Mouse (Mus musculus) megakaryocyte progenitor cell, adult 5-6 weeks (primary cell): ENCODE measurements around the gene Chd2. TPM values are rescaled to one million over a fixed set of nuclear protein-coding genes. Genes with fewer than 3 reads are reported as not detected.

Experiments
- ATAC-seq: replicated peaks from 2 replicates; pipeline ENCODE4 v1.8.0; 2016; ENCODE audit warnings: mild to moderate bottlenecking, moderate TSS enrichment, inconsistent platforms; ENCODE audit not compliant: poor library complexity
- total RNA-seq, 2 experiments: library from RNA; stranded (forward) in 1 of 2; stranded (reverse) in 1 of 2; fragments of 157-497, 149-512 nt in 1 of 2; fragments of 200-1000 nt in 1 of 2; gene quantifications; 2 replicates each; pipeline versions ENCODE4 v1.2.3 to v1.2.4; 2015 to 2017

The Chd2 gene
- total RNA-seq, 2 experiments from 2014 or later = 54.3 to 82.2 TPM

DNA sequence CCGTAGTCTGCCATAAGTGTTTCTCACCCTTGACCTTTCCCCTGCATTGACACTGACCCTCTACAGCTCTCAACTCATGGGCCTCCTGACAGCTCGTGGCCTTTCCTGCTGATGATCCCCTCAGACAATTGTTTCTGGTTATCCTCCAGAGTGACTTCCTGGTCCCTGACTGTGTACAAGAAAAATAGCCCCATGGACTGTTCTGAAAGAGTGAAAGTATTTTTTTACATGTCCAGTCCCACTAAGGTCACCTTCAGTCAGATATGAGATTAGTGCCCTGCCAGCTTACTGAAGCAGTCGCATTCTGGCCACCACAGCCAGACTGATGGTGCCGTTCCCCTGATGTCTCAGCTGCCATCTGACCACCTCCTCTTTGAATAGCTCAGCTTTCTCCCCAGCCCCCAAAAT lies 26.1 kb upstream of the Chd2 start:
- no peak for ATAC-seq

DNA sequence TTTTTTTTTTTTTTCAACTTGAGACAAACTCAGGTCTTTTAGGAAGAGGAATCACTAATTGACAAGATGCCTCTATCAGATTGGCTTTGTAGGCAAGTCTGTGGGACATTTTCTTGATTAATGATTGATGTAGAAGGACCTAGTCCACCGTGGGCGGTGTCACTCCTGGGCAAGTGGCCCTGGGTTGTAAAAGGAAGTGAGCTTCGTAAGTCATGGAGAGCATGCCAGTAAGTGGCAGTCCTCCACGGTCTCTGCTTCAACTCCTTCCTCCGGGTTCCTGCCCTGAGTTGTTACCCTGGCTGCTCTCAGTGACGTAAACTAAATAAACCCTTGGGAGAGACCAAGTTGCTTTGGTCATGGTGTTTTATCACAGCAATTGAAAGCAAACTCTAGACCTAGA lies 22.5 kb upstream of the Chd2 start:
- no peak for ATAC-seq

DNA sequence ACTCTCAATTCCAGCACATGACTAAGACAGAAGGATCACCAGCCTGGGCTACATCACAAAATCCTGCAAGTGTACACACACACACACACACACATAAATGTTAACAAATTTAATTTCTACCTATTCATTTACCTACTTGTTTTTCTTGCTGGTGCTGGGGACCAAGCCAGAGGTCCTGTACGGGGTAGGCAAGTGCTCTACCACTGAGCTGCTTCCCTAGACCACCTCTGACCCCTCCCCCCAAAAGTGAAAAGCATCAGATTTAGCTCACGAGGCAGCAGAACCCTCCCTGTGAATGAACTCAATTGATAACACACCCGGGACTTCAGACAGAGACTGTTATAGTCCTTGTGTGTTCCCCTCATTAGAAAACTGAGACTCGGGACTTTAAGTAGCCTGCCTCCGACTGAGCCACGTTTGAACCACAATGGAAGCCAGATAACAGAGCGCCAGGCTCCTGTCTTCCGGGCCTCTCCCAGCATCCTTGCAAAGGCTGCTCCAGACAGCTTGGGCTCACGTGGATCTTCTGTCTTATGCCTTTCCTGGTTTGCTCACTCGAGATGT lies 19.9 kb upstream of the Chd2 start:
- ATAC-seq = no peak

DNA sequence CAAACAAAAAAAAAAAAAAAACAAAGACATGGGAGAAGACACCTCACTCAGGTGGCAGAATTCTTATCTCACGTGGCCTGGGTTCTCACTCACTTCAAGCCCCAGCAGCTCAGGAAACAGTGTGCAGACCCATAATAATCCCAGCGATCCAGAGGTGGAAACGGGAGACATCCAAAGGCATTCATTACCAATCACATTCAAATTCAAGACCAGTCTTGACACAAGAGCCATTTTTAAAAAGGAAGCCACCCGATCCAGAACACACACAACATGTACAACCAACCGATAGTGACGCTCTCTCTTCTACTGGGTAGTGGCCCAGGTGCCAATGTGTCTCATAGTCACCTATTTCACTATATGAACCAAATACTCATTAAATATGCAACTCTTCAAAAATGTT lies 19.2 kb upstream of the Chd2 start:
- ATAC-seq = no peak

DNA sequence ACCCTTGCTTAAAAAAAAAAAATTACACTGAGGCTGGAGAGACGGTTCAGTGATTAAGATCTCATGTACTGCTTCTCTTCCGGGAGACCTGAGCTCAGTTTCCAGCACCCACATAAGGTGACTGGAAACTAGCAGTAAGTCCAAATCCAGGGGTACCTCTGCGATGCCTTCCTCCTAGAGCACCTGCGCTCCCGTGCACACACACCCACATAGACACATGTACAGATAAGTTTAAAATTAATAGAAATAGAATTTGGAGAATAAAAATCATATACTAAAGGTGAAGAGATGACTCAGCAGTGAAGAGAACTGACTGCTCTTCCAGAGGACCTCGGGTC lies 18.2 kb upstream of the Chd2 start:
- no peak for ATAC-seq

DNA sequence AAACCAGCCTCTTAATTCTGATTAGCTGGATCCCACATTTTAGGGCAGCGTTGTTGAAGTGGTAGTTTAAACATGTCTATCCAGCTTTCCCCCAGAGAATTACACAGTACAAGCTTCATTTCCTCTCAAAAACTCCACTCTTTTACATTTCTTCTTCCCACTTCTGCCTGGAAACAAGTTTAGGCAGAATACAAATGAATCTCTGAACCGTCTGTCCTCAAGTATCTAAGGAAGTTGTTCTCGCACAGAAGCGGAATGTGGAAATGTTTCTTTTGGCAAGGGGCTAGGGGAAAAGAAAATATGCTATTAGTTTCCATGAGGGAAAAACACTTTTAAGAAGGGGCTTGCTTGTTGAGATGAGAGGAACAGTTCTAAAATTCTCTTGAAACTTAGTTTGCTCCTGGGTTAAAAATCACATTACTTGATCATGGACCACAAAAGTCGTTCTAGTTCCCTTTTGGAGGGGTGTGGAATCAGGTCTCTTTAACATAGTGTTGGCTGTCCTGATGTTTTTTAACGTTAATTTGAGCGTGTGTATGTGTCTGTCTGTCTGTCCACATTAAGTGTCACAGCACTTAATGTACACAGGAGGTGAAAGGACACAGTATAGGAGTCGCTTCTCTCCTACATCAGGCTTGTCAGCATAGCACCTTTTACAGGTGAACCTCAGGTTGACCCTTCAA lies 17.7 kb upstream of the Chd2 start:
- no peak for ATAC-seq

DNA sequence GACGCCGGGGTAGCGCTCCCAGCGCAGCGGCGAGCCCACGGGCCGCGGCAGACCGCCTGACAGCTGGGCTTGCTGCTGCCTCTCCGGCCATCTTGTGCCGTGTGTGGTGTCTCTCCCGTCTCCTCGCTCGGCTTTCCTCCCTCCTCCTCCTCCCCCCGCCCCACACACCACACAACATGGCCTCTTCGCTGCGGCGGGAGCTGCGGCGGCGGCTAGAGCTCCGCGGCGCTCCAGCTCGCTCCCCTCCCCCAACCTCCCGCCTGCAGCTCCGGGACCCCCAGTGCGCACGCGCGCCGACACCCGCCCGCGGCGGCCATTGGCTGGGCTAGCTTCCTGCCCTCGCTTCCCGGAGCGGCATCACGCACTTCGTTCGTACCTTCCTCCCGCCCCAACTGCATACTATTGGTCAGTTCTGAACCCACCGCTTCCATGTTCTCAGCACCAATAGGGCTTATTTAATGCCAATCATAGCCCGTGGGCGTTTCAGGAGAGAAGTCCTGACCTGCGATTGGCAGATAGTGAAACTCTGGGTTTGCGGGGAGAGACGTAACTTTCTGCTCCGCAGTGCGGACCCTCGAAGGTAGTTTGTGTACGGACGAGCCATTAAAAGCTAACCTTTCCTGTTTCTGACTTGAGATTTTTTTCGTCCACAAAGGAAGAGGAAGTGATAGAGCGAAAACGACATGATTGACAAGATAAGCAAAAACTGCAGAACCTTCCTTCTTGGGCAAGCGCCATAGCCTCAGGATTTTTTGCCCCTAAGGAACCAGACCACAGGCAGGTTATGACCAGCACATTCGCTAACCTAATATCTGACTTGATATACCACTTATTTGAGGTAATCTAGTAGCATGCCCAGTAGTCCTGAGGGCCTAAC lies 16.9 kb upstream of the Chd2 start:
- peak; percentile 83 for ATAC-seq

DNA sequence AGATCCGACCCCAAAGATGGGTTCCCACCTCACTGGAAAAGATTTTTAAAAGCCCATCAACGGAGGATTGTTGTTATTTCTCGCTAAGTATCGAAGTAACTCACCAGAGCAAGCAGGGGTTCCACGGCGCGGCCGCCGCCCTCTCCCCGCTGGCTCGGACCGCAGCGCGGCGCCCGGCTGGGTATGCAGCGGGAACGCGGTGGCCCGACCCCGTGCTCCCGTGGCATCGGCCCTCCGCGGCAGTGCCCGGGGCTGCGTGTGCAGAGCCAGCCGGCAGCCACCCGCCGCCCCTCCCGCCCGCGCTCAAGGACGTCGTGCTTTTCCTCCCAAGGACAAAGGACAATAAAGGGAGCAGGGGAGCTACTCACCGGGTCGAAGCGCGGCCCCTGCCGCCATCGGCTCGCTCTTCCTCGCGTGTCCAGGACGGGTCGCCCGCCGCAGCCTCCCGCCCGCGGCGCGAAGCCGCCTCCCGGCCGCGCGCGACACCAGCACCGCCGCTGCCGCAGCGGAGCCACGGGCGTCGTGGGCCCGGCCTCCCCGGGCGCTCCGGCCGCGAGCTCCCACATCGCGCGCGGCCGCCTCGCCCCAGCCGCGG lies 16.1 kb upstream of the Chd2 start:
- ATAC-seq = no peak

DNA sequence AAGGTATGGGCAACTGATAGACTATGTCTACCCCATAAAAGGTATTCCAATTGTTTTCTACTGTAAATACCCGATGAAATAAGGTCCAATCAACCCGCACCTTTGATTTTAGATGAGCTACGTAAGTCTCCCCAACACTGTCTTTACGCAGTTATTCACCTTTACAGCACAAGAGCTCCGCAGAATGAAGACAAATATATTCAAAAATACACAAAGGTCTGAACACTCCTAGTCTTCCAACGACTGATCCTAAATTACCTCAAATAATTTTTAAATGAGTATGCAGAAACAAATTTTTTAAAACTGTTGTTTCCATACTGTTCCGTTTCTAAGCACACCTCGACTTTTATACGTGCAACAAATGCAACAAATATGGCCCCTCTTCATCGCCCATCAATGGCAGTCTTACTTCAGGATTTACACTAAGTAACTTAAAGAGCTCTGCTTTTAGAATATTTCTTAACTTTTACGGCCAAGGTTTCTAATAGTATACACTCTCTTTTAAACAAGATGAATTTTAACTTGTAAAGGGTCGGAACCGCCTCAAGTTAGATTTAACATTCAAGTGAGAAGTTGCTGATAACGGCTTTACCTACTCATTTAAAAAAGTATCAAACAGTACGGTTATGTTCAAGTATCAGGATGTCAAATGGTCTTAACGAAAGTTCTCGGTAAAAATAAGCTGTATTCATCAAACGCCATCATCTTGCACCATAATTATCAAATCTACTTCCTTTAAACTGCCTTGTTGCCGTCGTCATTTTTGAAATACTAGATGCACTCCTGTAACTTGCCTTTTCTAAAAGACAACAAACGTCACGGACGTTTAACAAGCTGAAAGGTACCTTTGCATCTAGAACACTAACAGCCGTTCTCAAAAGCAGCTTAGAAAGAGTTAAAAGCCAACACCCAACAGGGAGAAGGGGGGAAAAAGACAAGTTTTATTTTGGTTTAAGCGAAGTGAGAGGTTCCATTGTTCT lies 15.3 kb upstream of the Chd2 start:
- ATAC-seq = no peak

DNA sequence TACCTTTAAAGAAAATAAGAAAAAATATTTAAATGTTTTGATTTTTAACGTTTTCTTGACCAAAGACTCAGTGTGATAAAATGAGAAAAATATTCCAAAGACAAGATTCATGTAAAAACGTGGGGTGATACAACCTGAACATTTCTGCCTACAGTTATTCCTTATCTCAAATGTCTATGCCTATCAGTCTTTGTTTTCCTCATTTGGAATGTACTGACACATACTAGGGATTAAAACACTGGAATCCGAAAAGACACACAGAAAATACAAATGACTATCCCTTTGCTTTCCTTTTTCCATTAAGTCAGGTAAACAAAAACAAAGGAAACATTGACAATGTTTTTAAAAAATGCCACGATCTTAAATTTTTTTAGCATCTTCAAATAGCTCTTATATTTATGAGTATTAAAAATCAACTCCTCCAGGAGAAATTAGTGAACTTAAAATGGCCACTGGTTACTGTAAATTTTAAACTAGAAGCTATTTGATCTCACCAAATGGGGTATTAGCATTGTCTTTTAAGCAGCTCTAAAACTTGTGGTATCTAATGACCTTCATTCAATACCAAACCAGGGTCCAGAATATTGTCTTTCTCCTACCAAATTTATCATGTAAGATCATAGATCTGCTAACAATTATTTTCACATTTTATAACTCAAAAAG lies 14.4 kb upstream of the Chd2 start:
- ATAC-seq = no peak

DNA sequence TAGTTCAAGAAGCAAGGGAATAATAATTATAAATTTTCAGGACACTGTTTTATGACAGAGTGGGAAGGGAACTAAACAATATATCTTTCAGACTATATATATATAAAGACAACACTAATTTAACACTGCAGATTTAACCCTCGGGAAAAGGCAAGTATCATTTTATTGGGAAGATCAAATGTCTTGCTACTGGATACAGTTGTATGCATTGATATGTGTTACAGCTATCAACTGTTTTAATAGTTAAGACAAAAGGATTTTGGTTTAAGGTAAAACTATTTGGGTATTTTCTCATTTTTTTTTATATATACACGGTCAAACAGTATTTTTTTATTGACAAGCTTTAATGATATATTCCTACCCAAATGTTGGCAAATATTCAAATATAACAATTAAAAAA lies 13.2 kb upstream of the Chd2 start:
- no peak for ATAC-seq

DNA sequence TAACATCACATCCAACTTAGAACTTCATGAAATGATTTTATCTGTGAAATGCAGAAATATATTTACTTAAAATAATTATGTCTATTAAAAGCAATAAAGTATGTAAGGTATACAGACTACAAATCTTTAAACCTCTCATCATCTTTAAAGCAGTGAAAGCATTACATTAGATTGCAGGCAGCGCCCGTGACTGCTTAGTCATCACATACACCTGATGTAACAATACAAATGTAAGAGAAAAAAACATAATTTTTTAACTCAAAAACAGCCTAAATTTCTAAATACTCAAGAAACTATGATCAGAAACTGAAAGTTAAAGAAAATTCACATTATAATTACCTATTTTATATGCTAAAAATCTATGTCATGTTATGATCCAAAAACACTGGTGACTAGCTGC lies 11.5 kb upstream of the Chd2 start:
- no peak for ATAC-seq

DNA sequence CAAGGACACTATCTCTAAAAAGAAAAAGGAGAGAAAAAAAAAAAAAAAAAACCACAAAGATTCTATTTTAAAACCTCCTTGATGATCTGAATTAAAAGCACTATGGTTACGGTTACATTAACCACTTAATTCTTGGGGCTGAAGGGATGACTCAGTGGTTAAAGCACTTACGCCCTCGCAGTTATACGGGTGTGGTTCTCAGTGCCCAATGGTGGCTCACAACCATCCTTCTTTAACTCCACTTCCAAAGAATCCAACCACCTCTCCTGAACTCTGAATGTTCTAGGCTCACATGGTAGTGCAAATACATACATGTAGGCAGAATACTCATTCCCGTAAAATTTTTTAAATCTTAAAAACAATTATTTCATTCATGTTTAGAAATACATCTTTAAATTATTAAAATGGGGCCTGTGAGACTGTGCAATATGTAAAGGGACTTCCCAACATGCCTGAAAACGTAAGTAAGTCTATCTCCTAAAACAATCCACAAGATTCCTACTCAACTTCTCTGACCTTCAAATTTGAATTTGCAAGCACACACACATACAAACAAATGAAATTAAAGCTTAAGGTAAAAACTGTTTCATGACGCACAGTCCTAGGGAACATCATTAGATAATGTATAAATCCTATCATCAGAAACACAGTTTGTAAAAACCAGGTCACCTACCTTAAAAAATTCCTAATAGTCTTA lies 10.6 kb upstream of the Chd2 start:
- peak; percentile 52 for ATAC-seq

DNA sequence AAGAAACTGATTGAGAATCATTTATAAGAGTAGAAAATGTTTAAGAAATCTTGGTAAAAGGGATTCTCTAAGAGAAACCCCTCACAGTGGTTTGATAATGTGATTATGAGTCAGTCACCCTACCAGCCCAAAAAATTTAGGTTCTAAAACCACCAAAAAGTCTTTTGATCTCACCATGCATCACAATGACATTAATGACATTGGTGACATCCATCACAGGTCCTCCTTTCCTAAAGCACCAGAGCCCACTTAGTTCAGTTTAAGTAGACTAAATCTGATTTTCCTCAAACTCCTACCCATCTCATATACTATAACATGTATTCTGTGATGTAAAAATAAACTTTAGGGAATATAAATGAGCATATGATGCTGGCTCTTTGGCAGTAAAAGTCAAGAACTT lies 9.7 kb upstream of the Chd2 start:
- no peak for ATAC-seq

DNA sequence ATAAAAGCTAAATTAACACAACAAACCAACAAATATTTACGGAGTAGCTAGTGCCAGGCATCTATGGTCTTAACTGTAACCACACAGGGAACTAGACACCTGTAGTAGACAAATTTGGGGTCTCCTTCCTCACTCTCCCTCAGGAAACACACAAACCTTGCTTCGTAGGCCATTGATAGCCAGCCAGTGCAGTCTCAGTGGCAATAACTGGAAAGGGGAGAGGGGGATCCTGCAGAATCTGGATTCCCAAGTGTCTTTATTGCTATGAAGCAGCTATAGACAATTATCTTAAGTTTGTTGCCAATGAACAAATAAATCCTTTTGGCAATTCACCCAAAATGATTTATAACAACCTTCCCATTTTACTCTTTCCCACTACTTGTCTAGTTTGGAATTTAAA lies 6.4 kb upstream of the Chd2 start:
- ATAC-seq = no peak

DNA sequence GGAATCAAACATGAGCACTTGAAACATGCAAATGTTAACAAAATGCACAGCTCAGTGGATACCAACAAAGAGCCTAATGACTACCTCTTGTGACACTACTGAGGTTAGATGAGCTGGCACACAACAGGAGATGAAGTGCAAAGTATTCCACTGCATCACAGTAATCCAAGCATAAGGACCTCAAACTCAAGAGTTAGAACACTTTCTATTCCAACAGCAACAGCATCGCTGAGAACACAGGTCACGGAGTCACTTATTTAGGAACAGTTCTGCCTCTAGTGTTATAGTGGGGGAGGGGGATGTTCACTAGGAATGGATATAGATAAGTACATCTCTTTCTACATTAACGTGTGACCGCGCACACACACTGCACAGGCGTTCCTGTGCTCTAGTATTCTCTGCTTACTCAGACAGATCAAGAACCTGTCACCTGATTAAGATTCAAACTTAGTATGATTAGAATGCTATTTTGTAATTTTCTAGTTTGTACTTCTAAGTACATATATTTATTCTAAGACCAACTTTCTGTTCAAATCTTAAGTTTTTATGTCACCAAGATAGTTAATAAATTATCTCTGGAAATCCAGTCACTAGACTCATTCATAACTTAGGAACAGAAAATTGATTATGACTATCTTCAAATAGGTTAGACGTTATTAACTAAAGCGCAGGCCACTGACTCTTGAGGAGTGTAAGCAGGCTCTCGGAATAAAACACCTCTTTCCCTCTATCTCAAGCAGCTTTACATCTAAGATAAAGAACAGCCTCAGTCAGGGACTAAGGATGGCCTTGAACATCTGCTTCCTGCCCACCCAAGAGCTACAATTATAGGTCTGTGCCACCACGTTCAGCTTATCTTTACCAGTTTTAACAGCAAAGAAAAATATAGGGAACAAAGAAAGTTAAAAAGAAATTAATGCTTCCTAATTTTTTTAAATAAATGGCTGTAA lies 5.2 kb upstream of the Chd2 start:
- ATAC-seq = peak; percentile 85

DNA sequence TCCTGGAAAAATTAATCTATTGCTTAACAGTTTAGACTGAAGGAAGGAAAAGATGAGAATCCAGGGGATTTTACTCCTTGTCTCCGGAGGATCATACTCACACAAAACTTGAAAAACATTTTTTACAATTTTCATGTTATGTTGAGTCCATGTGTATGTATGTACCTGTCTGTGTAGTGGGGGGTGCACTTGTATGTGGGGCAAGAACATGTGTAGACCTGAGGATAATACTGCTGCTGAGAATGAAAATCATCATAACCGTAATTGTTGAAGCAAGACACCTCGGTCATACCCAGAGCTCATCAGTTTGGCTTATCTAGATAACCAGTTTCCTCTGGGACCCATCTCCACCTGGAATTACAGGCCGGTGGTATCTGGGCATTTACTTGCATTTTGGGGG lies 3.4 kb upstream of the Chd2 start:
- ATAC-seq = no peak

DNA sequence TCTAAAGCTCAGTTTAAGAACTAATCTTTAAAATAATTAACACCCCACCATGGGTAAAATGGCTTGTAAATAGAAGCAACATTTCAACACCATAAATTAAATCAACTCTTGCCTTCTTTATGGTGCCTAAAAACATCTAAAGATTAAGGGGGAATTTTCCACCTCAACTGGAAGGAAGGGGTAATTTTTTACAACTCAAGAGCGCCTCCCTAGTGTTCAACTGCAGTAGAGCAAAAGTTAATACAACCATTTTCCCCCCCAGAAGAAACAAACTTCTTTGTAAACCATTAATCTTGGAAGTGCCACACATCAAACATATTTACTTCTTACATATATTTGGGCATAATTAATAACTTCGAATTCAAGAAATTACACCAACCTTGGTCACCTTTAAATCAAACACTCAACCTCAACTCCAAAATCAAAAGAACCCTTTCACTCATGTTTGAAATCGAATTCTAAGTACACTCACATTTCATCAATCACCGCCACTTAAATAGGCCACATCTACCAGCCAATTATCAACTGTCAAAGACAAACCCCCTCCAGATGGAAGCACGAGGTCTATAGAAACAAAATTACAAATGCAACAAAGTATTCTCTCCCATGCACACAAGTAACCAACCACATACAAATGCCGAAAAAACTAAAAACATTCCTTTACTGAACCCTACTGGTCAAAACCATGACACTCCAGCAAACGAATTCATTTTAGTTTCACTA lies 662 bp upstream of the Chd2 start:
- ATAC-seq = no peak
